Mouse (Mus musculus): ENCODE results near the gene Terf2.

DNA sequence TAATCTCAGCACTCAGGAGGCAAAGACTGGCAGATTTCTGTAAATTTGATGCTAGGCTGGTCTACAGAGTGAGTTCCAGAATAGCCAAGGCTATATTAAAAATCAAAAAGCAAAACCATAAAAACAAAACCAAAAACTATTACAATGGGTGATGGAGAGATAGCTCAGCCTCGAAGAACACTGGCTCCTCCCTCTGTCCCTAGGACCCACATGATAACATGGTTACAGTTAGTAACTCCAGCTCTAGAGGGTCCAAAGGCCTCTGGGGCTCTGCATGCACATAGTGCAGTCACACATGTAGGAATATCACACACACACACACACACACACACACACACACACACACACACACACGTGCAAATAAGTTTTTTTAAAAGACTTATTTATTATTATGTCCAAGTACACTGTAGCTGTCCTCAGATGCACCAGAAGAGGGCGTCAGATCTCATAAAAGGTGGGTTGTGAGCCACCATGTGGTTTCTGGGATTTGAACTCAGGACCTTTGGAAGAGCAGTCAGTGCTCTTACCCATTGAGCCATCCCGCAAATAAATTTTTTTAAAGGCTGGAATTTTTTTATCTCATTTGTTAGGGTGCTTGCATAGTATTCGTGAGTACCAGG lies 13.6 kb upstream of the Terf2 start:
- TF ChIP-seq CTCF (IDR thresholded peaks at IDR 0.05; ENCODE audit: insufficient read depth, low read depth, low read length) (no peak), POLR2A (IDR thresholded peaks at IDR 0.05; ENCODE audit: insufficient read depth, low read depth, low read length) (no peak)

Data from olfactory bulb, adult 2 months (tissue).